Mouse (Mus musculus) bone marrow macrophage, adult 2 months (primary cell): ENCODE data around the gene Pak1. TPM values are rescaled to one million over a fixed set of nuclear protein-coding genes. Genes with fewer than 3 reads are reported as not detected.

Source experiments
- H3K27ac ChIP-seq: 2 replicates; pipeline ENCODE4 v1.5.1; 2012; ENCODE audit warnings: low read depth, low read length; ENCODE audit not compliant: insufficient read depth
- H3K4me1 ChIP-seq: 2 replicates; pipeline ENCODE4 v1.6.1; 2012; ENCODE audit warnings: low read length; ENCODE audit not compliant: control insufficient read depth, insufficient read depth
- H3K4me3 ChIP-seq: 2 replicates; pipeline ENCODE4 v1.5.1; 2012; ENCODE audit warnings: mild to moderate bottlenecking, low read length, moderate library complexity; ENCODE audit not compliant: insufficient read depth
- CTCF ChIP-seq: IDR thresholded peaks from 2 replicates; pipeline ENCODE4 v1.5.1; 2012; ENCODE audit warnings: low read depth, mild to moderate bottlenecking, low read length, moderate library complexity
- POLR2A ChIP-seq: IDR thresholded peaks from 2 replicates; pipeline ENCODE4 v1.6.1; 2012; ENCODE audit warnings: mild to moderate bottlenecking, low read depth, low read length, borderline replicate concordance
- polyA plus RNA-seq: library from polyadenylated mRNA; stranded (reverse); fragments of >200 nt; gene quantifications from 2 replicates; pipeline ENCODE4 v1.2.4, GENCODE M21; 2012; ENCODE audit not compliant: missing spikeins, insufficient read depth, insufficient read length

Gene Pak1
- polyA plus RNA-seq, result 90.9 and 92.7 TPM in 2 replicates

DNA sequence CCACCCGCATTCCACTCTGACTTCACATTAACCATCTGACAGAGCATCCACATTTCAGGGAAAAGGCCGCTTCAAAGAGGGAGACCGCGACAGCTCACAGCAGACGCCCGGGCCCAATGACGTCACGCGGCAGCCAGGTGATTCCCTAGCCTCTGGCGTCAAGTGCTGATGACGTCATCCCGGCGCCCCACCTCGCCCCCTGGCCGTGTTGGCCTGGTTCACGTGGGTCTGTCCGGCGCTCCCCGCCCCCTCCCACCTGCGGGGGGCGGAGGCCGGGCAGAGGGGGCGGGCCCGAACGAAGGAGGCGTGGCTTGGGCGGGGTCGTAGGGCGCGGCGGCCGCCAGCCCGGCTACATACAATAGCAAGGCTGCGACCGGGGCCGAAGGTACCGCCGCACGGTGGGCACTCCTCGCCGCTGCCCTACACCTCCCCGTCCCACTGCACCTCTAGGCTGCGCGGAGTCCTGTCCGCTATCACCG is at the start of gene Pak1:
TSS of gene Pak1 (plus strand) at position 352 of the 479 bp plus-strand sequence.
- no peak for TF ChIP-seq POLR2A
- no peak for TF ChIP-seq CTCF
- peaks cover 4% of the 10 kb centered on the region for H3K4me1 ChIP-seq
- H3K4me3 ChIP-seq, result peak within 1 kb of the TSS; percentile 98
- no peak within 1 kb of the TSS for H3K27ac ChIP-seq

DNA sequence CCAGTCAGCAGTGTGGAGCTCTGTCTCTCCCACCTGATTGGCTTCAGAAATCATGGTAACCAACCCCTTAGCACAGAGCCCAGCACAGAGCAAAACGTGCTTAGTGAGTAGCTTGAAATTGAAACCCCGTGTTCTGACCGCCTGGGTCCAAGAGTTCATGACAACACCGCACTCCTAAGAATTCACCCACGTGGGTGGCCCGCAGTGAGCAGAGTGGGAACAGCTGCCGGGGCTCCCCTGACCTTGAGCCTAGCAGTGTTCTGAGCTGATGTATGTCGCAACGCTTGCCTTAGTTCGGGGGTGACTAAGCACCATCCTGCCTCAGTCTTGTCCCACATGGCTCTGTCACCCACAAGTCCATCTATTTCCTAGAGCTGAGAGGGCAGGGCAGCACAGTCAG is 47.4 kb upstream of the Pak1 start:
- peaks cover 21% of the 10 kb centered on the region for H3K4me1 ChIP-seq

DNA sequence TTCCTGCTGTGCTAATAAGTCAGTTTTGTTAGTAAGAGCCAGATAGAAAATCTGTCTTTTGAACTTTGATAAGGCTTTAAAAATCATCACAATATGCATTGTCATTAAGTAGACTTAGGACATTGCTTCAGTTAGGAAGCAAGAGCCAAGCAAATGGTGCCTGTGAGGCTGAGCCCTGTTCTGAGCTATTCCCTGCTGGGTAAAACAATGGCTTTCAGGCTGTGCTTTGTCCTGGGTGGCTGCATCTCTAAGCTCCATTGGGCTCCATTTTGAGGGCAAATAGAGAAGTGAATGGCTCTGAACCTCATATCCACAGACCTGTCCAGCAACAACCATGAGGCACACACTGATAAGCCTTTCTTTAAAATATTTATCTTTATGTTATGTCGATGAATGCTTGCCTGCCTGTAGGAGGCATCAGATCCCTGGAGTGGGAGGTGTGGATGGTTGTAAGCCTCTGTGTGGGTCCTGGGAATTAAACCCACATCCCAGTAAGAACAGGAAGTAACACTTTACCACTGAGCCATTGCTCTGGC is 46.5 kb upstream of the Pak1 start:
- no peak for TF ChIP-seq CTCF
- no peak for TF ChIP-seq POLR2A
- Histone ChIP-seq H3K4me3 (no peak overlapping the region), H3K27ac (no peak overlapping the region), H3K4me1 (peaks cover 21% of the 10 kb centered on the region)

More for the DNA sequence above, 47.4 kb upstream of the Pak1 start:
- TF ChIP-seq CTCF (no peak), POLR2A (no peak)
- Histone ChIP-seq H3K4me3 (no peak overlapping the region), H3K27ac (no peak overlapping the region)

DNA sequence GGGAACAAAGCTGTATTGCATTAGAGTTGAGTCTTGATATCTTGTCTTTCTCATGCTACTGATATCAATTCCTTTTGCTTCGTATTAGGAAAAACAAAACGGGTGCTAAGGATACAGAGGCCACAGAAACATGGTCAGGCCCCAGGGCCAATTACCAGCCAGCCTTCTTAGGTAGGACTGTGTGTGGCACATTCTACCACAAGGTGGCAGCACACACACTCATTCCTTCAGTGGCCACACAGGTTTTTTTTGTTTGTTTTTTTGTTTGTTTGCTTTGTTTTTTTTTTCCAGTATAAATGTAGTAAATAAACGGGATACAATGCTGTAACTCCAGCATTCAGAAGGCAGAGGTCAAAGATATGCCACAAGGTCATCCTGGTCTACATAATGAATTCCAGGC is 43.0 kb upstream of the Pak1 start:
- TF ChIP-seq CTCF, result peak; percentile 56; the same call in 1 of the 2 replicates
- TF ChIP-seq POLR2A, result no peak
- no peak overlapping the region for H3K4me3 ChIP-seq
- H3K27ac ChIP-seq, result no peak overlapping the region
- H3K4me1 ChIP-seq, result peaks cover 21% of the 10 kb centered on the region

DNA sequence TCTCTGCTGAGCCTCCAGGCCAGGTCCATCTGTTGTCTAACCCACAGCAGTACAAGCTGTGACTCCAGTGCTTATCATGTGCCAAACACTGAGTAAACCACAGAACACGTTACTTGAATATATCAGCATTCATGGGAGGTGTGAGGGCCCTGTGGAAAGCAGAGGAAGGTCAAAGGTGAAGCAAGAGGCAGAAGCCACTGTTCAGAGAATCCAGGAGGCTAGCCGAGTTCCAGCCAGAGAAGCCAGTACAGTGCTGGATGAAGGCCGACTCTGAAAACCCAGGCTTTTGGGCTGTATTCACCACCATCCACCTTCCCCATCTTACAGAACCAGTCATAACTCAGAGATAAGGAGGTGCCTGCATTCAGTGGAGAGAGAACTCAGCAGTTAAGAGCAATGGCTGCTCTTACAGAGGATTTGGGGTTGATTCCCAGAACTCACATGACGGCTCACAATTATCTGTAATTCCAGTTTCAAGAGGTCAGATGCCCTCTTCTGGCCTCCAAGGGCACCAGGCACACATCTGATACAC is 41.1 kb upstream of the Pak1 start:
- H3K27ac ChIP-seq, result no peak overlapping the region
- peaks cover 12% of the 10 kb centered on the region for H3K4me1 ChIP-seq
- H3K4me3 ChIP-seq, result no peak overlapping the region
- TF ChIP-seq CTCF, result no peak
- TF ChIP-seq POLR2A, result no peak

DNA sequence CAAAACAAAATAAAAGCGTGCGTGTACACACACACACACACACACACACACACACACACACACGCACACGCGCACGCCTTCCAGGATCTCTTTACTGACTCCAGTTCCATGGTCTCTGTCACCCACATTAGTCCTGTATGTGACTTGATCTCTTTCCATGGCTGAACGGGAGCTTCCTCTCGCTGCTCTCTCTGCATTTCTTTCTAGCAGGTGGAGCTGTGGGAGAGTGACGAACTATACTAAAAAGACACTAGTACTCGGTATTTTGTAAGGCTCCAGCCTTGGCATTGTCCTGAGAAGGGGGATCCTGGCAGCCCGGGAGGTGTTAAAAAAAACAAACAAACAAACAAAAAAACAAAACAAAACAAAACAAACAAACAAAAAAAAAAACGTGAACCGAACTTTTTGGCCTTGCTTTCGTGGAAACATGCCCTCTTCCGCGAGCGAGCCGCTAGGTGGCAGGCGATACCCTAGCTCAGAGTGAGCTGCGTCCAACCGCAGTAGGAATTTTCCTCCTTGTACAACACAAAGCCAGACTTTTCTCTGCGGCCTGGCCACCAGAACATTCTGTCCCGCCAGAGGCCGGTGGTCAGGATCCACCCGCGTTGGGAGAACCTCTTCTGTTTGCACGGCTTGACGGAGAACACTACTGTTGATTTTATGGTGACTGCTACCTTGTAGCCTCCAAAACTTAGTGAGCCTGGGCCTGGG is 40.4 kb upstream of the Pak1 start:
- Histone ChIP-seq H3K27ac (peak overlapping the region; percentile 65), H3K4me1 (peaks cover 12% of the 10 kb centered on the region), H3K4me3 (peak overlapping the region; percentile 47)
- peak; percentile 67; the same call in 1 of the 2 replicates for TF ChIP-seq CTCF
- no peak for TF ChIP-seq POLR2A

DNA sequence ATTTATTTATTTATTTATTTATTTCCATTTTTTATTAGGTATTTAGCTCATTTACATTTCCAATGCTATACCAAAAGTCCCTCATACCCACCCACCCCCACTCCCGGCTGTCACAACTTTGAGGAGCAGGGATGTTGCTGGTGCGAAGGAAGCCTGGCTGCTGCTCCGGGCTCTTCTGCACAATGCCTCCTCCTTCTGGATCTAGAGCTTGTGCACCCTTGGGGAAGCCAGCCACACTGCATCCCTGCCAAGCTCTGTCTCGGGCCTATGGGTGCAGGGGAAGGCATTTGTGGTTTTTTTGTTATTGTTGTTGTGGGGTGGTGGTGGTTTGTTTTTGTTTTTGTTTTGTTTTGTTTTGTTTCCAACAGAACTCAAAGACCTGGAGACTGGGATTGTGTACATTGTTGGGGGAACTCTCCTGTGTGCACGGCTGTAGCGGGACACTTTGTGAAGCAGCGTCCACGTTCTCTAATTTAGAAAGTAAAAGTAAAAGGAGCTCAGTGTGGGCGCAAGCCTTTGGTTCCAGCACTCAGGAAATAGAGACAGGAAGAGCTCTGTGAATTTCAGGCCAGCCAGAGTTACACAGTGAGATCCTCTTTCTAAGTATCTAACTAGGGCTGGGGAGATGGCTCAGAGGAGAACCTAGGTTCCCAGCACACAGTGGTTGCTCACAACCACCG is 39.7 kb upstream of the Pak1 start:
- peak overlapping the region; percentile 64 for H3K4me3 ChIP-seq
- peak overlapping the region; percentile 82 for H3K27ac ChIP-seq
- H3K4me1 ChIP-seq, result peaks cover 12% of the 10 kb centered on the region
- no peak for TF ChIP-seq POLR2A
- no peak for TF ChIP-seq CTCF

DNA sequence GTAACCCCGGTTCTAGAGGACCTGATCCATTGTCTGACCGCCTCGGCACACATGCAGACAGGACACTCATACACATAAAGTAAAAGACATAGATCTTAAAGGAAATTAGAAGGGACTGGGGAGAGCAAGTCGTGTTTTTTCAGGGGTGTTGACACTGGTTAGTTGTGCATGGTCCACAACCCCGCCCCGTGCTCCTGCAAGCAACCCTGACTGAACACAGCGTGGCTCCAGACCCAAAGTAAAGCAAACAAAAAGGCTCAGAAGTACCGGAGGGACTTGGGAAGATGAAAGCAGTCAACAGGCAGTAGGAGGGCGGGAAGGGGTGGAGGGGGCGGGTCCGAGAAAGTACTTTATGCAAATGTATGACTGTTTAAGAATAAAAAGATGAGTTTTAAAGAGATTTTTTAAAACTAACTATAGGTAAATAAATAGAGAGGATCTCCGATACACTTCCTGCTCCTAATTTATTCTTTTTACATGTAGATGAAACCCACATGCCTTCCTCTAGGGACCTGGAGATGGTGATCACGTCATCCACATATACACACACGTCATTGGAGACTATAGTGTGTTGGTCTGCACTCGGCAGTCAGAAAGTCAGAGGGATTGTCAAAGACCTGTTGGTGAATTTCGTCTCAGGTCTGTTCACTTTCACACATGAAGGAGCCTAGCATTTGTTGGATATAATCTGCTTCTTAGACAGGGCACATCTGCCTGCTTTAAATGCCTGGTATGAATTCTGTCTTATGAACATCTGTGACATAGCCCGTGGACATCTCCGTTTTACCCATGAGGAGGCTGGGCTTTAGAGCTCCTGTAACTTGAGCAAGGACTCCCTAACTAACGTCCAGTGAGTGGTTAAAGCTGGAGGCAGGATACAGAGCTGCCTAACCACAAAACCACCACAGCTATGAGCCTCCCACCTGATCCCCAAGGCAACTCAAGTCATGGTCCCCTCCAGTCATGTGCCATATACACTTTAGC is 38.8 kb upstream of the Pak1 start:
- TF ChIP-seq CTCF, result no peak
- no peak for TF ChIP-seq POLR2A
- peaks cover 12% of the 10 kb centered on the region for H3K4me1 ChIP-seq
- peak overlapping the region; percentile 64 for H3K4me3 ChIP-seq
- peak overlapping the region; percentile 82 for H3K27ac ChIP-seq
